Mouse (Mus musculus) cerebellum, adult 11-12 months (tissue): ENCODE measurements around the gene Med15.
"Not testable (repeated sequence)": the region's sequence is repeated elsewhere in the genome, so short reads cannot be mapped to it uniquely, and the experiment has no call there.

ENCODE experiments used
- DNase-seq: peaks from one replicate; pipeline ENCODE4 v3.0.0; 2022

Med15 gene

DNA sequence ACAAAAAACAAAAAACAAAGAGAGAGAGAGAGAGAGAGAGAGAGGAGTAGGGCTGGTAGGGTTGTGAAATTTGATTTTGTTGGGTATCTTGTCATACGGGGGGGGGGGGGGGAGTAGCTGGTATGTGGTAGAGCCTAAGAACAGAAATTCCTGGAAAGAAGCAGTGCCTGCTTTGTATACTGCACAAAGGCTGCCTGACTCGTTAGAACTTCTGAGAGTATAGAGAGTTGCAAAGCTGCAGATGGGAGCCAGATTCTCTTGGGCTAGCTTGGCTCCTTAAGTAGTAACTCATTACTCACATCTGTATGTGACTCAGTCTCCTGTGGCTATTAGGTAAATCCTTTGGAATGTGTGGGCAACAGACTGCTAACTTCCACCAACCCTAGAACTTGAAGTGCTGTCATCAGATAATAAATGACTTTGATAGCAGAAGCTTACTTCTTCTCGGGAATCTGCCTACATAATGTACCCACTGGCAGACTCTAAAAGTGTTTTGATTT lies at the start of gene Med15:
Med15 (minus strand) TSS at position 51 of the 500 bp plus-strand sequence.
- no peak for DNase-seq

DNA sequence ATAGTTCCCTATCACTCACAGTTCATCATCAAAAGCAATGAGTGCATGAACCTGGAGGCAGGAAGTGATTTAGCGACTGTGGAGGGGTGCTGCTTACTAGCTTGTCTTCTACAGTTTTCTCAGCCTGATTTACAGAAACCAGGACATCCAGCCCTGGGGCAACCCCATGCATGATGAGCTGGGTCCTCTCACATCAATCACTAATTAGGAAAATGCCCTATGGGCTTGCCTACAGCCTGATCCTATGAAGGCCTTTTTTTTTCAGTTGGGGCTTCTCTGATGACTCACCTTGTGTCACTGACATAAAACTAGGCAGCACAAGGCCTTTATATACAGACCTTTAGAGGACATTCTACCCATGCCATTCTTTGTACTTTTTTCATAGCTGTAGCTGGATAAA lies 47.0 kb upstream of the Med15 start:
- DNase-seq, result no peak

- DNase-seq, result no peak
These were observed 45.5 kb upstream of the Med15 start for GRCm38 (mm10) chr16:17778223-17778622.

DNA sequence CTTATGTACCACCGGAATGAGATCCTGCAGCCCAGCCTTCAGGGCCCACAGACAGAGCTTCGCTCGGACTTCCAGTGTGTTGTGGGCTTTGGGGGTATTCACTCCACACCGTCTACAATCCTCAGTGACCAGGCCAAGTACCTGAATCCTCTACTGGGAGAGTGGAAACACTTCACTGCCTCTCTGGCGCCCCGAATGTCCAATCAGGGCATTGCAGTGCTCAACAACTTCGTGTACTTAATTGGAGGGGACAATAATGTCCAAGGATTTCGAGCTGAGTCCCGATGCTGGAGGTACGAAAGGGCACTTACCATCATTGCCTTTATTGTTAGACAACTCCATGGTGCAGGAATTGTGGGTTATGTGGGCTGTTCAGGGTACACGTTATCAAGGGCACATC lies 44.1 kb upstream of the Med15 start:
- no peak for DNase-seq

DNA sequence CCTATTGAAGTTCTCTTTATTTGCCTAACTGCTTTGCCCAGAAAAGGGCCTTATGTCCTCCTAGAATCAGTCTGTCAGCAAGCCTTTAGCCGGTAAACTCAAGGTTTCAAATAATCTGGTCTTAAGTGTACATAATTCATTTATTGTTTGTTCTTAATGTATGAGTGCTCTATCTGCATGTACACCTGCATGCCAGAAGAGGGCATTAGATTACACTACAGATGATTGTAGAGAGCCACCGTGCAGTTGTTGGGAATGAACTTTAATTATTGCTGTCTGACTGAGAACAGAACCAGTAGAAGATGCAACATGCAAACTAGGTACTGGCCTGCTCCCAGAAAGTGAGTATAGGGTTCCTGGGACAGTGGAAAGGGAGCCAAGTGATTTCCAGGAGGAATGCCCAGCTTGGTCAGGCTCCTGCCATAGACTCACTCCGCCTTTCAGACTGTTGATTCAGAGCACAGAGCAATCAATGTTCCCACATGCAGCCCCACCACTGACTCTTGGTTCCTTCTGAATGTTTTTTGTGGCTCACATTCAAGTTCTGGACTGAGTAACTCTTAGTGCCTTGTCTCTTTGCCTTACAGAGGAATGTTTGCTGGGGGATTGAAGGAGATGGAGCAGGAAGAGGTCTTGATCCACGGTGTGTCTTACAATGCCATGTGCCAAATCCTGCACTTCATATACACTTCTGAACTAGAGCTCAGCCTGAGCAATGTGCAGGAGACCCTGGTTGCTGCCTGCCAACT lies 38.6 kb upstream of the Med15 start:
- DNase-seq, result no peak

- peak; percentile 80 for DNase-seq
These were observed 36.1 kb upstream of the Med15 start for GRCm38 (mm10) chr16:17768834-17769233.

GRCm38 (mm10) chr16:17764108-17764511 lies 31.4 kb upstream of the Med15 start:
- DNase-seq, result no peak

- peak; percentile 23 for DNase-seq
These were observed 28.4 kb upstream of the Med15 start for GRCm38 (mm10) chr16:17761074-17761473.

- DNase-seq, result peak; percentile 32
These were observed 28.0 kb upstream of the Med15 start for GRCm38 (mm10) chr16:17760657-17761056.

DNA sequence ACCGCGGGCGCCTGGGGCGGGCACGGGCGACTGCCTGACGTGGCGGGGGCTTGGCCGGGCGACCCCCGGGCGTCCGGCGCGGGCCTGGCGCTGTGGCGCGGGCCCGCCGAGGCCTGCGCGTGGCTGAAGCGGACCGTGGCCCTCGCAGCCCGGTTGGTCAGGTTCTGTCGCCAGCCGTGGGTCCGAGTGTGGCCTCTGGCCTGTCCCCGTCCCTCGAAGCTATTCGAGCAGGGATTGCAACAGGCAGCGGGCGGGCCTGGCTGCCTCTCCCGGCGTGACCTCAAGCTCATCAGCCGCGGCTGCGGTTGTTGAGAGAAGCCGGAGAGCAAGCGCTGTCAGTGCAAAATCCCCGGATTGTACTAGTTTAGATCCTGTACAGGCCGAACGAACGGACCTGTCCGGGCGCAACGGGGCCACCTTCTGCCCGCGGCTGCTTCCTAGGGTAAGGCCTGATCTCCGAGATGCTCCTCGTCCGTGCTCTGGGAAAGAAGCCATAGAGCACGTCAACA lies 27.2 kb upstream of the Med15 start:
- peak; percentile 69 for DNase-seq

DNA sequence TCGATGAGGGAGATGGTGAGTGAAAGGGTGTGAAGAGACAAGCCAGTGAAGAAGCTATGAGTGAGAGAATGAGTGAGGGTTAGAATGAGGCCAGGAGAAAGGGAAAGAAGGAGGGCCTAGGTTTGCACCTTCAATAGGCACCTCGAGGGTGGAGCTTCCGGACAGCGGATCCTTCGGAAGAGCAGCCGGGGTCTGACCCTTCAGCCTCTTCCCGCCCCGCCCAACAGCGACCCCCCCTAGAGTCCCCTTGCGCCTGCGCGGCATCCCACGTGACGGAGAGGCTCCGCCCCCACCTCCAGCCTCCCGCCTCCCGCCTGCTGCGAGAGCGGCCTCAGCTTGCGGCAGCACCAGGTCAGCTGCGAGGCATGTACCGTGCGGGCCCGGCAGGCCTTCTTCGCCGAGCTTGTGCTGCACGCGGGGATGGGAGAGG lies 26.7 kb upstream of the Med15 start, which contains the start of gene Klhl22:
Klhl22 (plus strand) TSS at position 275 of the 430 bp plus-strand sequence.
- DNase-seq, result peak; percentile 89

DNA sequence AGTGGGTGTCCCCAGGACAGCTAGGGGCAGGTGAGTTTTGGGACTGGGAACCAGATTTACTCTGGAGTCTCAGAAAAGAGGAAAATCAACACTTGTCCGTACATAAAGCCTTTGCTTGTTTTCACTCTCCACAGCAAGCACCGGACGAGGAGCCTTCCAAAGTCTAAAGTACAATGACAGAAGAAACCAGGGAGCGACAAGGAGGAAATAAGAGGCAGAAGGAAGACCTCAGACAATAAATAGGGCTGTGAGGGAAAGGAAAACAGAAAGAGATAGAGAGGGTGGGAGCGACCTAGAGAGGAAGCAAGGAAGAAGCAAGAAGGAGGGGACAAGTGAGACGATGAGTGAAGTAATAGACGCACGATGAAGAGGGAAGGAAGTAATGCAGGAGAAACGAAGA lies 26.2 kb upstream of the Med15 start:
- no peak for DNase-seq

GRCm38 (mm10) chr16:17757756-17758155 lies 25.1 kb upstream of the Med15 start:
- DNase-seq, result no peak

GRCm38 (mm10) chr16:17753686-17754085 lies 21.0 kb upstream of the Med15 start:
- no peak for DNase-seq

GRCm38 (mm10) chr16:17753001-17753400 lies 20.3 kb upstream of the Med15 start:
- no peak for DNase-seq

DNA sequence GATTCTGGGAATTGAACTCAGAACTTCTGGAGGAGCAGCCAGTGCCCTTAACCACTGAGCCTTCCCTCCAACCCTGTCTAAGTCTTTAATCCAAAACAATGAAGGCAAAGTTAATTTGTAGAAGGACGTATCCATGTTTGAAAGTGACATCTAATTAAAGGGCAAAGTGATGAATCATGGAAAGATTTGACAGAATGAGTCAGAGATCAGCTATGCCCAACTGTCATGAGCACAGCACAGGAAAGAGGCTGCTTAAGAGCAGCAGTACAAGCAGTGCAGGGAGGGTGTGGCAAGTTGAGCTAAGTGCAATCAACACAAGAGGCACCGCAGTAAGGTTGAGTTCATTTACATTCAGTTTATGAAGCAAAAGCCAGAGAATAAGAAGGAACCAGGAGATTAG lies 12.4 kb upstream of the Med15 start:
- DNase-seq, result no peak

DNA sequence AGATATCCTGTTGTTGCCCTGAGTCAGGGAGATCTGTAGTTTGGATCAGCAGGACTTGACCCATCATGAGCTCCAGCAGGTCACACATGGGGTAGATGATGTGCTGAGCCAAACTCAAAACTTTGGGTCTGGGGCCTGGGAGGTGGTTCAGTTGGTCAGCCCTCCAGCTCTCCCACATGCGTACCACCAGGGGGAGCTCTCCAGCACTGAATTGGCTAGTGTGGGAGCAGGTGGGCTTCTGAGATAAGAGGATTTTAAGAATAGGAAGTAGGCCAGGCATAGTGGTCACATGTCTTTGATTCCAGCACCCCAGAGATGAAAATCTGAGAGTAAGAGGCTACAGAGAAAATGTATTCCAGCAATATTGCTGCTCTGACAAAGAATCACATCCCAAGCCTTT lies 11.8 kb upstream of the Med15 start:
- no peak for DNase-seq

GRCm38 (mm10) chr16:17743279-17743678 lies 10.6 kb upstream of the Med15 start:
- DNase-seq, result no peak

- no peak for DNase-seq
These were observed 10.1 kb upstream of the Med15 start for GRCm38 (mm10) chr16:17742810-17743209.

GRCm38 (mm10) chr16:17740080-17740479 lies 7.4 kb upstream of the Med15 start:
- no peak for DNase-seq

GRCm38 (mm10) chr16:17736156-17736555 lies 3.5 kb upstream of the Med15 start:
- no peak for DNase-seq

DNA sequence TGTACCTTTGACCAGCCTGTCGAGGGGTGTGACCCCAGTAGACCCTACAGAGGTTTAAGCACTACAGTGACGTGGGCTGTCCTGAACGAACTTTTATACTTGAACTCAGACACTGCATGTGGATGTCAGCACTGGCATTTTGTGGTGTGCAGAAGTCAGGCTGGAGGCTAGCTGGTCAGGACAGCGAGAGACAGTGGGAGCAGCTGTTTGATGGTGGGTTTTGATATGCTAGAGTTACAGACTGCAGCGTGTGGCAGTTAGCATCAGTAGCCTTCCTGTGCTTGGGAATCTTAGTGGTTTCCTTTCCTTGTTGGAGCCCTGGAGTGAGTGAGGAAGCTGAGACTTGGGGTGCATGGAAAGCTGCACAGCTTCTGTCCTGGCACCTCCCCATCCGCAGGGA lies 2.2 kb upstream of the Med15 start:
- DNase-seq, result not testable (repeated sequence)

DNA sequence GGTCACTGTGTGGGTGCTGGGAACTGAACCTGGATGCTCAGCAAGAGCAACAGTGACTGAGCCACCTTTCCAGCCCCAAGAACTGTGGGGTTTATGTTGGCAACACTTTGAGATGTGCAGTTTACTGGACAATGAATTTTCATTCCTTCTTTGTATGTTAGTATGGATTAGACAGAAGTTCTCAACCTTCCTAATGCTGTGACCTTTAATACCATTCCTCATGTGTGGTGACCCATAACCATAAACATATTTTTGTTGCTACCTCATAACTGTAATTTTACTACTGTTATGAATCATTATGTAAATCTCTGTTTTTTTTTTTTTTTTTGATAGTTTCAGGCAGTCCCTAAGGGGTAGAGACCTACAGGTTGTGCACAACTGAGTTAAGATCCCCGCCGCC lies 955 bp upstream of the Med15 start:
- DNase-seq, result no peak

- no peak for DNase-seq
These were observed 260 bp downstream of the Med15 start for GRCm38 (mm10) chr16:17732431-17732830.

GRCm38 (mm10) chr16:17732021-17732420 lies 670 bp downstream of the Med15 start:
- no peak for DNase-seq
